Mouse (Mus musculus): ENCODE data around the gene Hist1h2bq. TPM values are rescaled to one million over a fixed set of nuclear protein-coding genes. Genes with fewer than 3 reads are reported as not detected.
"Not testable (repeated sequence)": the region's sequence is repeated elsewhere in the genome, so short reads cannot be mapped to it uniquely, and the experiment has no call there.

The Hist1h2bq gene
- polyA plus RNA-seq (2015; fragmentation: Nextera tagmentation; extraction: Ambion mirVana): 63.1 and 89.0 TPM in 2 replicates

- not testable (repeated sequence) for DNase-seq (ENCODE audit: low spot score)
These were observed at the start of gene Hist1h2bq, which contains the start of gene Hist1h2ao for GRCm38 (mm10) chr13:21810073-21810472. TSS of gene Hist1h2bq (minus strand) at chr13:21810197. TSS of gene Hist1h2ao (plus strand) at chr13:21810465.

DNA sequence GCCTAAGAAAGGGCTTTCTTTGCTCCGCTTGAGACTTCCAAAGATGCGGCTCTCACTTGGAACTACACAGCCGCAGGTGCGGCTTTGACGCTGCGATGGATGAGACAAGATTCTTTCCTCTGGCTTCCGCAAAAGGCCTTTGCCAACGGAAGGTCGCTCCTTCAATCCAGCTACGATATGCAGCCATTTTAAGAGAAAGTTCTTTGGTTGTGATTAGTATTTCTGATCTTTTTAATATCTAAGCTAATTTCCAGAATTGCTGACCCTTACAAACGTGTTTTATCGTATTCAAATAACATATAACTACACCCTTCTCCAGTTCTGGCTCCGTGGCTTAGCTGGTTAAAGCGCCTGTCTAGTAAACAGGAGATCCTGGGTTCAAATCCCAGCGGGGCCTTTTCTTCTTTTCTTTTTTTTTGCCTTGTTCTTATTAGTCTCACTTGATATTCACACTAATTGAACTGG, 45.7 kb upstream of the Hist1h2bq start:
- DNase-seq (ENCODE audit: low spot score): peak; percentile 48

GRCm38 (mm10) chr13:21855146-21855545, 45.1 kb upstream of the Hist1h2bq start:
- DNase-seq (ENCODE audit: low spot score): peak; percentile 54

DNA sequence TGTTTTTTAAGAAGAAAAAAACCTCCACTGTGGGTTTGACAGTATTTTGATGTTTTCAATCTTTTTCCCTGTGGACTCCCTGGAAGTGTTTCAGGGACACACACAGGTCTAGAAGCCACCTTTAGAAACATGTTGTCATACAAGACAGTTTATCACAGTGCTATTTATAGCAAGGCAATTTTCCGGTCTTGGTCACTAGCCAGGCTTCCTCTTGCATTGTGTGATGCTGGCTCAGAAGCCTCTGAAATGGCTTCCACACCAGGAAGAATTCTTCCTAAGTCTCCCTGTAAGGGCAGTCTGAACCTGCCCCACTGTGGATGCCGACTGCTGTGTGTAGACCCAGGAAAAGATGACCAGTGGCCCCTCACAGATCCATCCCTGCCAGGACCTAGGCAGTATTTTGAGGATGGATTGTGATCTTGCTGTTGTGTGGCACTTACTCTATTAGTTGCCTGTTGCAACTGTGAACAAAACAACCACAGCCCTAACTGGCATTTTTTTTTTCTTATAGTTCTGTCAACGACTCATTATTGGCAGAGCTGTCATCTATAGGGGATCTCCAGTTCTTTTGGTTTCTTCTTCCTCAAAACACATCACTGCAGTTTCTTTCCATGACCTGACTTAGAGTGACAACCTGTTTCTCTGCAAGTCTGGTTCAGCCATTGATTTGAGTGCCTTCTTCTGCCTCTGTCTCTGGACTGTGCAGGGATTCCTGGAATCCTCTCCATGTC, 42.4 kb upstream of the Hist1h2bq start:
- peak; percentile 15 for DNase-seq (ENCODE audit: low spot score)

DNA sequence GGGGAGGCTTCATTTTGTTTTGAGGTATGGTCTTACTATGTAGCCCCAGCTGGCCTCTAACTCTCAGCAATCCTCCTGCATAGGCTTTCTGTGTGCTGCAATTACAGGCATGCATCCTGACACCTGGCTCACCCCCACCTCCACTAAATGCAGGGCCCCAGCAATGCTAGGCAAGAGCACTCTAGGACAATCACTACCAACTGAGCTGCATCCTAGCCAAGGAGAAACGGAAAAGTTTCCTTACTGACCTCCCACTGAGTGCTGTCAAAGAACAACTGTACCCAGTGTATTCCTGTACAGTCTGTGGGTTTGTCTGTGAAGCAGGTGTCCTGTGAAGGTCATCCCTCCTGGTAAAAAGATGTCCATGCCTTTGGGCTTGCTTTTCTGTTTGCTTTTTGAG, 40.7 kb upstream of the Hist1h2bq start:
- not testable (repeated sequence) for DNase-seq (ENCODE audit: low spot score)

- DNase-seq (ENCODE audit: low spot score): no peak
These were observed 37.9 kb upstream of the Hist1h2bq start for GRCm38 (mm10) chr13:21847883-21848282.

DNA sequence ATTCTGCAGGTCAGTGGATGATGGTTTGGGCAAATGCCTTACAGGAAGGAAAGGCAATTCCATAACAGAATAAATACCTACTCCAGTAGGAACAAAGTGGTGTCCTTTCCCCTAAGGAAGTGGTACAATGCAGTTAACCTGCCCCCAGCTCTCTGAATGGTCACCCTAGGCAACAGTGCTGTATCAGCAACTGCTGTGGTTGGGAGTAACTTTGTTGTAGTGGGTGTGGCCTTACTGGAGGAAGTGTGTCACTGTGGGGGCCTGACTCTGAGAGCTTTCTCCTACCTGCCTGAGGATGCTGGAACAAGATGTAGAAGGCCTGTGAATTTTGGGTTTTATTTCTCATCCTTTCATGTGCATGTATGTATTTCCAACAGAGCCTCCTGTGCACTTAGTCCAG, 36.4 kb upstream of the Hist1h2bq start:
- DNase-seq (ENCODE audit: low spot score): not testable (repeated sequence)

DNA sequence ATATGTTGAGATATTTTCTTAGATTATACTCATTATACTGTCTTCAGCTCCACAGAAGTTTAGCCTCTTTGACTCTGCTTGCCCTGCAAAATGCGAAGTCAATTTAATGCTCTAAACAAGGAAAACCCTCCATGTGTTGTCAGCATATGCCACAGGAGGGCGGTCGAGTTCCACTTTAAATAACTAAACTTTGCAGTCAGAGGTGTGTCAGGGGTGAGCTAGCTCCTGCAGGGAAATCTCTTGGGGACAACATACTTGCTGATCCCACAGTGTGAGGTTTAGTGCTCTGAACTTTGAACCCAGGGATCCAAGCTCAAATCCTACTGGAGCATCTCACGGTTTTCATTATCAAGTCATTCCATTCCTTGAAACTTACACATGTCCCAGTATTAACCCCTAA, 30.5 kb upstream of the Hist1h2bq start:
- DNase-seq (ENCODE audit: low spot score): not testable (repeated sequence)

- not testable (repeated sequence) for DNase-seq (ENCODE audit: low spot score)
These were observed 23.5 kb upstream of the Hist1h2bq start, which contains the start of the genes Hist1h2ap and Hist1h2br for GRCm38 (mm10) chr13:21833461-21833860. TSS of gene Hist1h2ap (minus strand) at chr13:21833507. TSS of gene Hist1h2br (plus strand) at chr13:21833743.

- not testable (repeated sequence) for DNase-seq (ENCODE audit: low spot score)
These were observed 21.7 kb upstream of the Hist1h2bq start, which contains the start of gene Hist1h4n for GRCm38 (mm10) chr13:21831418-21832394. TSS of gene Hist1h4n (minus strand) at chr13:21832196.

DNA sequence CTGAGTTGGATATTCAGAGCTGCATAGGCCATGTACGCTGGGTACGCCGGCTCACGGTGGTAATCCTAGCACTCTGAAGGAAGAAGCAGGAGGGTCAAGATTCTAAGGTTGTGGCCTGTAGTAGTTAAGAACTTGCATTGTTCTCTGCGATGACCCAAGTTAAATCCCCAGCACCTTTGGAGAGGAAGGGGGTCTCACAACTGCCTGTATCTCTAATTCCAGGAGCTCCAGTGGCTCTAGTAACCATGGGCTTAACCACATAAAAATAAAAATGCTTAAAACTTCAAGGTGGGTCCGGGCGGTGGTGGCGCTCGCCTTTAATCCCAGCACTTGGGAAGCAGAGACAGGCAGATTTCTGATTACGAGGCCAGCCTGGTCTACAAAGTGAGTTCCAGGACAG, 20.3 kb upstream of the Hist1h2bq start:
- DNase-seq (ENCODE audit: low spot score): no peak

- DNase-seq (ENCODE audit: low spot score): no peak
These were observed 18.5 kb upstream of the Hist1h2bq start for GRCm38 (mm10) chr13:21828511-21828910.

DNA sequence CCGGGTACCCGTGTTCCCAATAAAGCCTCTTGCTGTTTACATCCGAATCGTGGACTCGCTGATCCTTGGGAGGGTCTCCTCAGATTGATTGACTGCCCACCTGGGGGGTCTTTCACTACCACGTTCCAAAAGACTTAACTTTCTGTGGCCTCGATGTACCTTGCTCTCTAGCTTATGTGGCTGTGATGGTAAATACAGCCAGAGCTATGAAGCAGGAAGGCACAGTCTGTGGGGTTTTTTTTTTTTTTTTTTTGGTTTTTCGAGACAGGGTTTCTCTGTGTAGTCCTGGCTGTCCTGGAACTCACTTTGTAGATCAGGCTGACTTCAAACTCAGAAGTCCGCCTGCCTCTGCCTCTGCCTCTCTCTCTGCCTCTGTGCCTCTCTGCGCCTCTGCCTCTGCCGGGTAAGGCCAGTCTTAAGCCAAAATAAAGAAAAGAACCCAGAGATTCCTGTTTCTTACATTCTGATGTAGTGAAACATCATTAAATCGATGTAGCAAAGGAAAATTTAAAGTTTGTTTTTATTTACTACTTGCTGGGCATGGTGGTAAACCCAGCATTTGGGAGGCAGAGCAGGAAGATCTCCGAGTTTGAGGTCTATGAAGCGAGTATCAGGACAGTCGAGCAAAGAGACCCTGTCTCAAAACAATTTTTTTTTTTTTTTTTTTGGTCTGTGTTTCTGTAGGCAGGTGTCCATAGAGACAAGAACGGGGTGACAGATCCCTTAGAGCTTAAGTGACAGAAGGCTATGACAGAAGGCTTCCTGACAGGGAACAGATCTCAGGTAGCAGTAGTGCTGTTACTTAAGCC, 10.3 kb upstream of the Hist1h2bq start:
- not testable (repeated sequence) for DNase-seq (ENCODE audit: low spot score)

- DNase-seq (ENCODE audit: low spot score): not testable (repeated sequence)
These were observed 2.1 kb upstream of the Hist1h2bq start for GRCm38 (mm10) chr13:21812092-21812491.

DNA sequence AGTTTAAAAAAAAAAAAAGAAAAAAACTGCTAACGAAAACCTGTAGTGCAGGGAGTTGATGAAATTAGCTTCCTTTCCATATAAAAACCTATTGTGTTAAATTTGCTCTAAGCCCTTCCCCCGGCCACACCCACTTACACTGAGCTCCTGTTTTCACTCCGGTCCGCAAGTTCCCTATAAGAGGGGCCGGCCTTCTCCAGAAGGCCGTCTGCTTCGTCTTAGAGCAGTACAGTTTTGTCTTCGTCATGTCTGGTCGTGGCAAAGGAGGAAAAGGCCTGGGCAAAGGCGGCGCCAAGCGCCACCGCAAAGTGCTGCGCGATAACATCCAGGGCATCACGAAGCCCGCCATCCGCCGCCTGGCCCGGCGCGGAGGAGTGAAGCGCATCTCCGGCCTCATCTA, 1.5 kb upstream of the Hist1h2bq start, which contains the start of gene Hist1h4m:
TSS of gene Hist1h4m (plus strand) at position 208 of the 400 bp plus-strand sequence.
- not testable (repeated sequence) for DNase-seq (ENCODE audit: low spot score)

DNA sequence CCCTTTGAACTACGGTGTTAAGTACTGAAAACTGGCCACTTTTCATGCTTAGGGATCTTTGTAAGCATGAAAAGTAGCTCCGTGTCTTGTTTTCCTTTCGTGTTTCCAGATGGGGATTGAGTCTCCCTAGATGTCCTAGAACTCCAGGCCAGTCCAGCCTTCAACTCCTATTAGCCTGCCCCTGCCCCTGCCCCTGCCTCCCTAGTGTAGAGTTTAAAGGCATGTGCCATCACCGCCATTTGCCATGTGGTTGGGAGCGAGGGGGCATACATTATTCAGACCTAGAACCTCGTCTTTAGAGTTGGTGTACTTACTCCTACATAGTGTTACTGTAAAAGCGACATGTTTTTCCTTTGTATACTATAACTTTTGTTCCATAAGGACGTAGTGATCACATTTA, 1.1 kb upstream of the Hist1h2bq start:
- DNase-seq (ENCODE audit: low spot score): not testable (repeated sequence)

DNA sequence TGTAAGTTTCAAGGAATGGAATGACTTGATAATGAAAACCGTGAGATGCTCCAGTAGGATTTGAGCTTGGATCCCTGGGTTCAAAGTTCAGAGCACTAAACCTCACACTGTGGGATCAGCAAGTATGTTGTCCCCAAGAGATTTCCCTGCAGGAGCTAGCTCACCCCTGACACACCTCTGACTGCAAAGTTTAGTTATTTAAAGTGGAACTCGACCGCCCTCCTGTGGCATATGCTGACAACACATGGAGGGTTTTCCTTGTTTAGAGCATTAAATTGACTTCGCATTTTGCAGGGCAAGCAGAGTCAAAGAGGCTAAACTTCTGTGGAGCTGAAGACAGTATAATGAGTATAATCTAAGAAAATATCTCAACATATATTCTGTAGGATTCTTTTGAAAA, 6.9 kb downstream of the Hist1h2bq start:
- not testable (repeated sequence) for DNase-seq (ENCODE audit: low spot score)

DNA sequence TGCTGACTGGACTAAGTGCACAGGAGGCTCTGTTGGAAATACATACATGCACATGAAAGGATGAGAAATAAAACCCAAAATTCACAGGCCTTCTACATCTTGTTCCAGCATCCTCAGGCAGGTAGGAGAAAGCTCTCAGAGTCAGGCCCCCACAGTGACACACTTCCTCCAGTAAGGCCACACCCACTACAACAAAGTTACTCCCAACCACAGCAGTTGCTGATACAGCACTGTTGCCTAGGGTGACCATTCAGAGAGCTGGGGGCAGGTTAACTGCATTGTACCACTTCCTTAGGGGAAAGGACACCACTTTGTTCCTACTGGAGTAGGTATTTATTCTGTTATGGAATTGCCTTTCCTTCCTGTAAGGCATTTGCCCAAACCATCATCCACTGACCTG, 12.8 kb downstream of the Hist1h2bq start:
- DNase-seq (ENCODE audit: low spot score): not testable (repeated sequence)

DNA sequence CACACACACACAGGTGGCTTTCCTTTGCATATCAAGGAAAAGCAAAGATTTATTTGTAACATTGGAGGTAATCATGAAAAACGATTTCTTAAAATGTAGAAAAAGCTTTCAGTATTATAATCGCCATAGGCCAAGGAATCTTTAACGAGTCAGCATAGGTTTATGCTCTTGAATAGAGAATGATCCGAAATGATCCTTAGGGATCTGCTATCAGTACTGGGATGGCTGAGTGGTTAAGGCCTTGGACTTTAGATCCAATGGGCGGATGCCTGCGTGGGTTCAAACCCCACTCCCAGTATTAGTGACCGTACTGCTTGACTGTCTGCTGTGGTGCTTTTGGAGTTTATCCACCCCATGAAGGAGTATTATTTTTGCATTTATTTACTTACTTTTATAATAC, 14.4 kb downstream of the Hist1h2bq start:
- no peak for DNase-seq (ENCODE audit: low spot score)

GRCm38 (mm10) chr13:21790601-21791283, 19.3 kb downstream of the Hist1h2bq start:
- DNase-seq (ENCODE audit: low spot score): peak; percentile 2

Data from thymus, postnatal 0 days (tissue).